Mouse (Mus musculus) brain, embryonic 14.5 days (tissue): Measurements from ENCODE around the gene Gadd45a. TPM values are rescaled to one million over a fixed set of nuclear protein-coding genes. Genes with fewer than 3 reads are reported as not detected.

Experiments
- DNase-seq: peaks from one replicate; pipeline ENCODE4 v3.0.0-alpha.2; 2011; ENCODE audit warnings: low read depth
- CTCF ChIP-seq: fragments of 200-500 bp; IDR thresholded peaks from 2 replicates; pipeline ENCODE4 v1.5.1; 2012; ENCODE audit warnings: inconsistent platforms, mild to moderate bottlenecking, moderate library complexity, borderline replicate concordance; ENCODE audit not compliant: insufficient read depth, insufficient read length; ENCODE audit errors: extremely low read depth
- POLR2A ChIP-seq: fragments of 200-500 bp; IDR thresholded peaks from 2 replicates; pipeline ENCODE4 v1.6.1; 2012; ENCODE audit warnings: mild to moderate bottlenecking, inconsistent platforms, borderline replicate concordance; ENCODE audit not compliant: poor library complexity, insufficient read depth, insufficient read length, severe bottlenecking; ENCODE audit errors: extremely low read depth
- polyA plus RNA-seq: library from polyadenylated mRNA; depleted of rRNA; stranded (reverse); fragments of >200 nt; gene quantifications from 2 replicates; pipeline ENCODE4 v1.2.3, GENCODE M21; 2012; rRNA removed

The Gadd45a gene
- polyA plus RNA-seq, 1 experiment, result 17.4 TPM

DNA sequence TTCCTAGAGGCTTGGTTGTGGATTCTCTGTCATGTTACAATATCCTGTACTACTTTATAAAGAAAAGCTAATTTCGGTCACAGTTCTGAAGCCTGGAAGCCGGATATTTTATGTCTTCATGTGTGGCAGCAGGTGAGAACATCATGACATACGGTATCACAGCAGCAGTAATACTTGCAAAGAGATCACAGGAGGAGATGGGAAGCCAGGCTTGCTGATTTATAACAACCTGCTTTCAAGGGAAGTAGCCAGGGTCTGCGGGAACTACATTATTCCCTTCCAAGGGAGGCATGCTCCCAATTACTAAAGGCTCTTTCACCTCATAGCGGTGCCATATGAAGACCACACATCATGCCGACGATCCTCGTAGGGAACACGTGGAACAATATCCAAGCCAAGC lies 48.9 kb downstream of the Gadd45a start:
- DNase-seq, result peak; percentile 20
- no peak for TF ChIP-seq POLR2A
- TF ChIP-seq CTCF, result no peak

DNA sequence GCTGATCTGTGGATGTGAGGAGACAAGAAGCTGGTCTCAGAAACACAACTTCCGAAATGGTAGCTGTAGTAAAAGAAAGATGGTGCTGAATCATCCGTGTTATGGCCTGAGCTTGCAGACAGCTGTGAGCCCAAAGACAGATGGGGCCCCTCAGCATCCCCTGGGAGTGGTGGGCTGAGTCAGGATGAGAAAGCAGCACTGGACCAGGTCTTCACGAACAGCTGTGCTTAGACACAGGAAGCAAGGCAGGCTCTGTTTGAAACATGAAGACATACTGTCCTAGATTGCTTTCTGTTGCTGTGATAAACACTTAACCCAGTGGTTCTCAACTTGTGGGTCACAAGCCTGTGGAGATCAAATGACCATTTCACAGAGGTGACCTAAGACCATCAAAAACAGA lies 49.6 kb downstream of the Gadd45a start:
- TF ChIP-seq POLR2A (no peak), CTCF (no peak)
- DNase-seq, result no peak

DNA sequence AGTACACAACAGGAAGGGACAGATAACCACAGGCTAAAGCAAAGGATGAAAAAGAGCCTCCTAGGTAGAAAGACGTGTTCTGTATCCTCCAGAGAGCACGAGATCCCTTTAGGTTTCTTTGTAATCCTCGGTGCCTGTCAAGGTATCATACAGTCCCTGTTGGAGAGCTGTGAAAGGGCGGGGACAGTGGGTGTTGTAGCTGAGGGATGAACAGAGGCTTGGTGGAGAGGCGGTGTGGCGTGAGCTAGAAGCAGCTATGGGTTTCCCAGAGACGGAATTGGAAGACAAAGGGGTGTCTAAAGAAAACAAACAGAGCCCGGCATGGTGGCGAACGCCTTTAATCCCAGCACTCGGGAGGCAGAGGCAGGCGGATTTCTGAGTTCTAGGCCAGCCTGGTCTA lies 51.2 kb downstream of the Gadd45a start:
- DNase-seq, result no peak
- TF ChIP-seq CTCF (no peak), POLR2A (no peak)

DNA sequence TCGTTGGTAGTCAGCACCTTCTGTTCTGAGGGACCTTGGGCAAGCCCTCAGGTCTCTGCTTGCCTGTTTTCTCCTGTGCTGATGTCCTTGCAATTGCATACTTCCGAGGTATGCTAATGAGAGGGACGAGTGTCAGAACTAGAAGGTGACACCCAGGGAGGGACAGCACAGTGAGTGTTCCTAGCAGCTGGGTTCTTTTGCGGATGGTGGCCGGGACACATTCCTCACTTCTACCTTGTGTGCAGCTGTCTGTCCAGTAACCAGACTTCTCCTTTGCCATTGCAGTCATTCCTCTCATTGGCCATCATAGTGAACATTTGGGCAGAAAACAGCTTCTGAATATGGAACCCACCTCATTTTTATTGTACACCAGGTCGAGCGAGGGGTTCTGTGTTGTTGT lies 51.8 kb downstream of the Gadd45a start:
- DNase-seq, result no peak
- TF ChIP-seq CTCF (no peak), POLR2A (no peak)

Other genes with a start within 250 kb of the Gadd45a start
- gene Vmn1r39, start 226.8 kb downstream of the Gadd45a start, polyA plus RNA-seq, result not detected in 2 replicates
- 12.5 and 23.2 TPM in 2 replicates for gene Gng12, start 141.1 kb downstream of the Gadd45a start, polyA plus RNA-seq
- 229 and 331 TPM in 2 replicates for gene Serbp1, start 200.7 kb upstream of the Gadd45a start, polyA plus RNA-seq